Mouse (Mus musculus) thymus, adult 2 months (tissue): ENCODE results near the gene Copz2.

Source experiments
- CTCF ChIP-seq: fragments of 200-500 bp; IDR thresholded peaks from 2 replicates; pipeline ENCODE4 v1.5.1; 2012; ENCODE audit warnings: mild to moderate bottlenecking, control low read depth, low read length, moderate library complexity, borderline replicate concordance; ENCODE audit not compliant: control insufficient read depth, poor library complexity, insufficient read depth; ENCODE audit errors: extremely low read depth
- POLR2A ChIP-seq: fragments of 200-500 bp; IDR thresholded peaks from 2 replicates; pipeline ENCODE4 v1.6.1; 2012; ENCODE audit warnings: mild to moderate bottlenecking, low read length, control low read depth, moderate library complexity; ENCODE audit not compliant: control insufficient read depth, poor library complexity, insufficient read depth; ENCODE audit errors: extremely low read depth

- TF ChIP-seq POLR2A (no peak), CTCF (no peak)
These were observed at the start of gene Copz2 for GRCm38 (mm10) chr11:96849681-96850467.
